In genomic region chr9:4803151-4803755, GRCm38 (mm10) we compare ENCODE assay signal across 17 mouse cellular contexts. TPM values are rescaled to one million over a fixed set of nuclear protein-coding genes. Genes with fewer than 3 reads are reported as not detected.
A peak's percentile ranks its signal among the peaks of the same experiment; 100 is the strongest.
DNase-seq lines count a peak whose midpoint lies in the region; ATAC-seq and TF ChIP-seq lines count a peak whose summit lies in the region.
"Had no signal": no experiment of that assay in that cellular context is flagged by ENCODE, and none has a peak within 500 bp of the region (broad histone marks: within the 10 kb centered on the region; RNA-seq: fewer than 3 reads in every experiment).

No protein-coding gene starts in this region.

- H3K27me3 ChIP-seq in hindbrain, embryonic 12.5 days: no peaks in the 10 kb centered on the region
- no peaks in the 10 kb centered on the region for H3K27me3 ChIP-seq in hindbrain, embryonic 16.5 days (replicated peaks; ENCODE audit: control insufficient read depth, insufficient read depth, low read length)
- no peaks in the 10 kb centered on the region for H3K27me3 ChIP-seq in neural tube, embryonic 11.5 days (ENCODE audit: control insufficient read depth, insufficient read depth, low read length)
- H3K27me3 ChIP-seq in midbrain, embryonic 16.5 days (ENCODE audit: control insufficient read depth, insufficient read depth, low read depth, low read length): no peaks in the 10 kb centered on the region
- H3K27me3 ChIP-seq in kidney, adult 2 months (replicated peaks; ENCODE audit: control insufficient read depth, insufficient read depth, low read length): no peaks in the 10 kb centered on the region
- H3K27me3 ChIP-seq: heart, embryonic 13.5 days had no signal

- H3K27ac ChIP-seq in hindbrain, embryonic 12.5 days: no peak overlapping the region
- H3K27ac ChIP-seq in hindbrain, embryonic 16.5 days (ENCODE audit: low read depth, low read length): no peak overlapping the region
- H3K27ac ChIP-seq in neural tube, embryonic 11.5 days (ENCODE audit: low read depth, low read length): no peak overlapping the region
- no peak overlapping the region for H3K27ac ChIP-seq in midbrain, embryonic 16.5 days (ENCODE audit: low read length)
- H3K27ac ChIP-seq in kidney, adult 2 months (ENCODE audit: insufficient read depth, low read depth, low read length): no peak overlapping the region
- H3K27ac ChIP-seq: embryonic facial prominence, embryonic 10.5 days; gastrocnemius, adult 2 months; heart, embryonic 13.5 days had no signal

- 0 out of 2 replicates have a peak, but pooled peaks cover 3% of the 10 kb centered on the region for H3K4me1 ChIP-seq in hindbrain, embryonic 12.5 days
- H3K4me1 ChIP-seq in hindbrain, embryonic 16.5 days (ENCODE audit: control insufficient read depth, insufficient read depth, low read depth, low read length): no peaks in the 10 kb centered on the region
- H3K4me1 ChIP-seq in neural tube, embryonic 11.5 days (ENCODE audit: control insufficient read depth, insufficient read depth, low read length): no peaks in the 10 kb centered on the region
- H3K4me1 ChIP-seq in midbrain, embryonic 16.5 days (ENCODE audit: control insufficient read depth, insufficient read depth, low read length): no peaks in the 10 kb centered on the region
- H3K4me1 ChIP-seq in kidney, adult 2 months (ENCODE audit: control insufficient read depth, insufficient read depth, low read length): no peaks in the 10 kb centered on the region
- H3K4me1 ChIP-seq: embryonic facial prominence, embryonic 10.5 days; heart, embryonic 13.5 days had no signal

- ATAC-seq in hindbrain, embryonic 12.5 days (ENCODE audit: low FRiP score): peak; percentile 71; the same call in 1 of the 2 replicates
- ATAC-seq in hindbrain, embryonic 16.5 days: no peak
- ATAC-seq in neural tube, embryonic 11.5 days (ENCODE audit: insufficient read depth, low FRiP score, low TSS enrichment): no peak
- ATAC-seq in midbrain, embryonic 16.5 days: 0 out of 2 replicates have a peak, but pooled peaks have one; percentile 14
- ATAC-seq: forebrain, embryonic 14.5 days had no signal

- TF ChIP-seq POLR2A in kidney, adult 2 months (IDR thresholded peaks at IDR 0.05; ENCODE audit: low read depth, low read length): no peak

- 44% methylated on average over 7 of the region's 7 CpGs for WGBS in hindbrain, embryonic 12.5 days
- WGBS in hindbrain, embryonic 16.5 days: 35% methylated on average over 7 of the region's 7 CpGs
- 61% methylated on average over 7 of the region's 7 CpGs for WGBS in neural tube, embryonic 11.5 days
- 27% methylated on average over 7 of the region's 7 CpGs for WGBS in midbrain, embryonic 16.5 days
- WGBS in kidney, adult 2 months: 60% methylated on average over 7 of the region's 7 CpGs

- no peak overlapping the region for H3K4me3 ChIP-seq in hindbrain, embryonic 12.5 days
- no peak overlapping the region for H3K4me3 ChIP-seq in hindbrain, embryonic 16.5 days (ENCODE audit: low read length)
- no peak overlapping the region for H3K4me3 ChIP-seq in neural tube, embryonic 11.5 days (ENCODE audit: low read depth, low read length)
- no peak overlapping the region for H3K4me3 ChIP-seq in midbrain, embryonic 16.5 days (ENCODE audit: low read depth, low read length)
- no peak overlapping the region for H3K4me3 ChIP-seq in kidney, adult 2 months (ENCODE audit: insufficient read depth, low read depth, low read length)
- H3K4me3 ChIP-seq: embryonic facial prominence, embryonic 10.5 days; gastrocnemius, adult 2 months; heart, embryonic 13.5 days had no signal

- no peak overlapping the region for H3K4me2 ChIP-seq in hindbrain, embryonic 12.5 days (replicated peaks)
- H3K4me2 ChIP-seq in hindbrain, embryonic 16.5 days (ENCODE audit: low read length): no peak overlapping the region
- no peak overlapping the region for H3K4me2 ChIP-seq in neural tube, embryonic 11.5 days (ENCODE audit: low read depth)
- H3K4me2 ChIP-seq in midbrain, embryonic 16.5 days (ENCODE audit: low read length): no peak overlapping the region
- H3K4me2 ChIP-seq: heart, embryonic 13.5 days had no signal

- no peaks in the 10 kb centered on the region for H3K36me3 ChIP-seq in hindbrain, embryonic 12.5 days
- no peaks in the 10 kb centered on the region for H3K36me3 ChIP-seq in hindbrain, embryonic 16.5 days (ENCODE audit: control insufficient read depth, insufficient read depth, low read length)
- no peaks in the 10 kb centered on the region for H3K36me3 ChIP-seq in neural tube, embryonic 11.5 days (ENCODE audit: control insufficient read depth, insufficient read depth, low read length)
- no peaks in the 10 kb centered on the region for H3K36me3 ChIP-seq in midbrain, embryonic 16.5 days (ENCODE audit: control insufficient read depth, insufficient read depth, low read length)
- H3K36me3 ChIP-seq in kidney, adult 2 months (ENCODE audit: control insufficient read depth, insufficient read depth, low read length): no peaks in the 10 kb centered on the region
- H3K36me3 ChIP-seq: embryonic facial prominence, embryonic 10.5 days; heart, embryonic 13.5 days had no signal

- no peak overlapping the region for H3K9ac ChIP-seq in hindbrain, embryonic 12.5 days
- H3K9ac ChIP-seq in hindbrain, embryonic 16.5 days (ENCODE audit: low read depth, low read length): no peak overlapping the region
- H3K9ac ChIP-seq in neural tube, embryonic 11.5 days (ENCODE audit: low read length): no peak overlapping the region
- no peak overlapping the region for H3K9ac ChIP-seq in midbrain, embryonic 16.5 days (ENCODE audit: low read depth, low read length)
- H3K9ac ChIP-seq: heart, embryonic 13.5 days had no signal

- DNase-seq in neural tube, embryonic 11.5 days (ENCODE audit: low spot score): peak; percentile 13
- no peak for DNase-seq in neural tube, embryonic 10.5 days (ENCODE audit: extremely low spot score, low spot score)
- DNase-seq in right cerebral cortex, adult 18-20 months: no peak
- DNase-seq in kidney, adult 2 months: no peak
- DNase-seq: adrenal gland, adult 2 months; adrenal gland, postnatal 25 days; cerebellum, adult 2 months; cerebellum, postnatal 10 days; gastrocnemius, adult 2 months; gastrocnemius, postnatal 25 days; heart, postnatal 36 days had no signal

- no peaks in the 10 kb centered on the region for H3K9me3 ChIP-seq in hindbrain, embryonic 12.5 days (replicated peaks)
- no peaks in the 10 kb centered on the region for H3K9me3 ChIP-seq in hindbrain, embryonic 16.5 days (ENCODE audit: control insufficient read depth, low read length)
- no peaks in the 10 kb centered on the region for H3K9me3 ChIP-seq in neural tube, embryonic 11.5 days (ENCODE audit: control insufficient read depth, low read length)
- no peaks in the 10 kb centered on the region for H3K9me3 ChIP-seq in midbrain, embryonic 16.5 days (replicated peaks; ENCODE audit: control insufficient read depth, low read length, poor library complexity, severe bottlenecking)
- H3K9me3 ChIP-seq: embryonic facial prominence, embryonic 10.5 days; heart, embryonic 13.5 days had no signal

- no peak for TF ChIP-seq CTCF in kidney, adult 2 months (conservative IDR thresholded peaks at IDR 0.05; ENCODE audit: insufficient read depth, insufficient read length, low read depth, low read length)

RNA-seq across cellular contexts. Expression of gene Gria4, which starts 7.2 kb away (rescaled TPM):
- polyA plus RNA-seq in hindbrain, embryonic 12.5 days (2016; fragmentation: Nextera tagmentation; extraction: Ambion mirVana): 15.6 and 16.4 TPM in 2 replicates
- polyA plus RNA-seq in hindbrain, embryonic 16.5 days (2015; fragmentation: Nextera tagmentation; extraction: Ambion mirVana): 35.2 and 42.6 TPM in 2 replicates
- polyA plus RNA-seq in neural tube, embryonic 11.5 days (2014; fragmentation: Nextera tagmentation; extraction: Ambion mirVana): 5.6 and 7.8 TPM in 2 replicates
- 36.8 and 39.7 TPM in 2 replicates for polyA plus RNA-seq in midbrain, embryonic 16.5 days (2015; fragmentation: Nextera tagmentation; extraction: Ambion mirVana)
- polyA plus RNA-seq in kidney, adult 2 months (2012; rRNA removed): 0.99 and 1.0 TPM in 2 replicates

Comparison
In these comparisons a context has a peak if more than half of its experiments do, and no peak if none do; other contexts are left out.
1. ATAC-seq: peak in hindbrain, embryonic 12.5 days (single experiment) and midbrain, embryonic 16.5 days (single experiment); none in hindbrain, embryonic 16.5 days (single experiment) and neural tube, embryonic 11.5 days (single experiment).